Mouse (Mus musculus) ES-E14 (cell line): ENCODE measurements around the gene Vps37c.

ENCODE experiments used
- CHD2 ChIP-seq: IDR thresholded peaks from 2 replicates; pipeline ENCODE4 v1.6.1; 2014; ENCODE audit warnings: mild to moderate bottlenecking, low read depth, low read length, inconsistent platforms
- MAFK ChIP-seq: IDR thresholded peaks from 2 replicates; pipeline ENCODE4 v1.6.1; 2014; ENCODE audit warnings: mild to moderate bottlenecking, low read depth, low read length, inconsistent platforms; ENCODE audit not compliant: insufficient read depth

DNA sequence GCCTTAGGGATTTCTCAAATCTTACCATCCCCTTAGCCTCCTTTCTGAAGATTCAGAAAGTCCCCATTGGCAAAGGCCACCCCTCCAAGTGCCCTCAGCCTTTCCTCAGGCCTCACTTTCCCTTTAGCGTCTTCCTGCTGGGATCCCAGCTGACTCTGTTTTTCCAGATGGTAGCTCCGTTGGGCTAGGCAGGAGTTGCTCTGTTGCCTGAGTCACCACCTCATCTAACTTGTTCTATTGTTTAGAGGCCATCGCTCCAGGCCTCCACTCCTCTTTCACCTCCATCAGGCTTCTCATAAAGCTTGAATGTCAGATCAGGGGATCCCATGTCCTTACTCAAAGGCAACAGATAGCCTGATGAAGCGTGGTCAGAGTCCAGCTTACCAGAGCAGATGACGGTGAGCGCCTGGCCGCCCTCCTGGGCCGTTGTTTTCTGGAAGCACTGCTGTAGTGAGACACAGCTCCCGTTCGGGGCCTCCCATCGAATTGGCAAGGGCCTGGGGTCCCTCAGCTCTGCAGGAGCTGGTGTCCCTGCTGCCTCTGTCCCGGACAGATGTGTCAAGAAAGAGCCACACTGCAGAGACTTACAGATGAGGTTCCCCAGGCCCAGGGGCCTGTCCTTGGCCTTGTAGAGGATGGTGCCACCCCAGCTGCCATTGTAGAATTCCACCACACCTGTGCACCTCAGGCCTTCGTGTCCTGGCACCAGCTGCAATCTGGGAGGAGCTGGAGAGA is 36.3 kb downstream of the Vps37c start:
- no peak for TF ChIP-seq CHD2
- TF ChIP-seq MAFK, result no peak
